Mouse (Mus musculus): Measurements from ENCODE around the gene Spdye4c. TPM values are rescaled to one million over a fixed set of nuclear protein-coding genes. Genes with fewer than 3 reads are reported as not detected.

The Spdye4c gene
- total and polyA plus RNA-seq, 3 experiments = not detected

DNA sequence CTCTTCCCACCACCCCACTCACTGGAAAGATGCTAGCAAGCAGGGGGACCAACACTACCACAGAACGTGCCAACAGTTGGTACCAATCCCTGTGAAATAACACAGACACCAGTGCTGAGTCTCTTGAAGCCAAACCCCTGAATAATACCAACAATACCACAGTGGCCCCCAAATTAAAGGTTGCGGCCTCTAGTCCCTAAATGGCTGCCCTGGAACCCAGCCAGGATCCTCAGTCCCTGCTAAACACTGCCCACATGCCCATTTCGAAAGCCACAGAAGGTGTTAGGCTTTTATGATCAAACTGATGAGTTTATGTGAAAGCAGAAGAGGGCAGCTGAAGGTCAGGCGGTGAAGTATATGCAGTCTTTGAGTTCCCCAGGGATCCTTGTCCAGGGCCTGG is 20.0 kb upstream of the Spdye4c start:
- TF ChIP-seq MXI1 (IDR thresholded peaks at IDR 0.05; ENCODE audit: low read depth, low read length) (no peak), CTCF (IDR thresholded peaks at IDR 0.05 in 2 of 3, conservative IDR thresholded peaks at IDR 0.05 in 1 of 3; ENCODE audit: control insufficient read depth in 1 of 3, insufficient read depth in 1 of 3, low read depth in 2 of 3, low read length in 3 of 3, poor library complexity in 1 of 3, severe bottlenecking in 1 of 3) (no peak), POLR2AphosphoS2 (IDR thresholded peaks at IDR 0.05; ENCODE audit: low read length) (no peak), USF2 (IDR thresholded peaks at IDR 0.05; ENCODE audit: borderline replicate concordance in 1 of 2, insufficient read depth in 1 of 2, low read depth in 1 of 2, low read length in 2 of 2) (no peak), UBTF (IDR thresholded peaks at IDR 0.05; ENCODE audit: borderline replicate concordance, insufficient read depth, low read depth, low read length) (no peak), NRF1 (IDR thresholded peaks at IDR 0.05; ENCODE audit: insufficient read depth, low read depth, low read length, poor library complexity, severe bottlenecking) (no peak), GABPA (IDR thresholded peaks at IDR 0.05; ENCODE audit: low read depth, low read length) (no peak), EP300 (IDR thresholded peaks at IDR 0.05; ENCODE audit: low read depth in 1 of 2, low read length in 2 of 2) (no peak), RAD21 (IDR thresholded peaks at IDR 0.05; ENCODE audit: low read depth, low read length) (no peak), ZKSCAN1 (IDR thresholded peaks at IDR 0.05; ENCODE audit: low read depth, low read length) (no peak)
- Histone ChIP-seq H3K4me3 (ENCODE audit: control insufficient read depth in 1 of 2, insufficient read depth in 1 of 2, low read depth in 2 of 2, low read length in 2 of 2) (no peak overlapping the region), H3K79me2 (ENCODE audit: control insufficient read depth, insufficient read depth, low read length, poor library complexity) (no peaks in the 10 kb centered on the region), H3K4me1 (ENCODE audit: control insufficient read depth in 1 of 2, insufficient read depth in 2 of 2, low read length in 2 of 2) (no peaks in the 10 kb centered on the region), H3K36me3 (ENCODE audit: control insufficient read depth in 1 of 2, insufficient read depth in 2 of 2, low read length in 2 of 2) (no peaks in the 10 kb centered on the region), H3K9me3 (replicated peaks; ENCODE audit: insufficient read depth, low read length) (no peaks in the 10 kb centered on the region), H3K9ac (ENCODE audit: control insufficient read depth, low read depth, low read length, poor library complexity, severe bottlenecking) (no peak overlapping the region), H3K27ac (ENCODE audit: control insufficient read depth, low read depth, low read length) (no peak overlapping the region), H3K27me3 (ENCODE audit: control insufficient read depth in 1 of 2, insufficient read depth in 2 of 2, low read length in 2 of 2) (no peaks in the 10 kb centered on the region; a peak in 1 of 4 replicates)
- DNase-seq (ENCODE audit: low read depth, low spot score) = no peak

DNA sequence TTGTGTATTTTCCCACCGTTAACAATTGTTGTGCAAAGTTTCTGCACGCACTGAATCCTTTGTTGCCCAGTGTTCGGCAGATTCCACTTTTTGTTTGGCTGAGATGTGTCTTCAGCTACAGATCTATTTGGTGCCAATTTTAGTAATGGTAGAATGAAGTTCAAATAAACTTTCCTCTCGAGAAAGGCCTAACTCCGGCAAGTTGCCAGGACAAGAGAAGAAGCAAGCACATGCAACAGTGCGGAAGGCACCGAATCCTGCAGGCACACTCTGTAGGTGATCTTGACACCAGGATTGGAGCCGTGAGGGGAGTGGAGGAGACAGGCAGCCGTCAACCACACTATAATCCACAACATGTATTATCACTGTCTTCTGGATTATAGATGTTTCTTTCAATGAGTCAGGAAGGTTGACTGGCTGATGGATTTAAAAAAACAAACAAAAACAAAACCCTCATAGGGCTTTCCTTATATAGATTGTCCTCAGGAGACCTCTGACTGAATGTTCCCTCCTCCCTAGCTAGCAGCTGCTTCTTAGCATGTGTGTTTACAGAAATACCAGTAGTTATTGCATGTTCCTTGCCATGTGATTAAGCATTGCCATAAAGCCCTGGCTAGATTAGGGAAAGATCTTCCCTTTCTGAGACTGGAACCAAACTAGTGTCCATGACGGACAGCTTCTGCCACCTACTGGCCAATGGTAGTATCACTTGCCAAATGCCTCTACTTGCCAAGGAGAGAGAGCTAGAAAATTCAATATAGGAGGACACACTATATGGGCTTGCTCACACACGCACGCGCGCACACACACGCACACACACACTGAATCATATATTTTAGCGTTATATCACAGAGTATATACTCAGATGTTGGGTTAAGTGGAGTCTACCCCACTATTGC is 18.0 kb upstream of the Spdye4c start:
- Histone ChIP-seq H3K9ac (ENCODE audit: control insufficient read depth, low read depth, low read length, poor library complexity, severe bottlenecking) (no peak overlapping the region), H3K36me3 (ENCODE audit: control insufficient read depth in 1 of 2, insufficient read depth in 2 of 2, low read length in 2 of 2) (no peaks in the 10 kb centered on the region)
- DNase-seq (ENCODE audit: low read depth, low spot score) = peak; percentile 74
- TF ChIP-seq USF1 (IDR thresholded peaks at IDR 0.05; ENCODE audit: low read depth, low read length) = no peak
- no peak for TF ChIP-seq NRF1 (IDR thresholded peaks at IDR 0.05; ENCODE audit: insufficient read depth, low read depth, low read length, poor library complexity, severe bottlenecking)
- TF ChIP-seq USF2 (IDR thresholded peaks at IDR 0.05; ENCODE audit: borderline replicate concordance in 1 of 2, insufficient read depth in 1 of 2, low read depth in 1 of 2, low read length in 2 of 2) = no peak
- TF ChIP-seq JUND (IDR thresholded peaks at IDR 0.05; ENCODE audit: low read depth, low read length) = no peak
- TF ChIP-seq TBP (IDR thresholded peaks at IDR 0.05; ENCODE audit: low read depth, low read length) = no peak
- no peak for TF ChIP-seq ZKSCAN1 (IDR thresholded peaks at IDR 0.05; ENCODE audit: low read depth, low read length)
- peak; percentile 24; the same call in 1 of the 2 replicates for TF ChIP-seq MYC (IDR thresholded peaks at IDR 0.05; ENCODE audit: low read depth, low read length)
- TF ChIP-seq RAD21 (IDR thresholded peaks at IDR 0.05; ENCODE audit: low read depth, low read length) = peak; percentile 72
- no peak for TF ChIP-seq TAL1 (IDR thresholded peaks at IDR 0.05; ENCODE audit: low read length)
- TF ChIP-seq TCF12 (IDR thresholded peaks at IDR 0.05; ENCODE audit: low read depth, low read length) = no peak
- no peak for TF ChIP-seq UBTF (IDR thresholded peaks at IDR 0.05; ENCODE audit: borderline replicate concordance, insufficient read depth, low read depth, low read length)
- no peak for TF ChIP-seq ZMIZ1 (IDR thresholded peaks at IDR 0.05; ENCODE audit: low read depth, low read length)
- no peak for TF ChIP-seq CHD2 (IDR thresholded peaks at IDR 0.05; ENCODE audit: low read length)
- TF ChIP-seq MEF2A (IDR thresholded peaks at IDR 0.05; ENCODE audit: extremely low read depth, insufficient replicate concordance, low read depth, low read length, poor library complexity, severe bottlenecking) = no peak
- no peak for TF ChIP-seq ELF1 (IDR thresholded peaks at IDR 0.05; ENCODE audit: low read depth, low read length)
- 0 out of 2 replicates have a peak, but pooled peaks have one; percentile 27 for TF ChIP-seq MAX (IDR thresholded peaks at IDR 0.05; ENCODE audit: low read length)
- peak; percentile 62 for TF ChIP-seq SMC3 (IDR thresholded peaks at IDR 0.05; ENCODE audit: low read depth, low read length)
- 0 out of 2 replicates have a peak, but pooled peaks have one; percentile 21 for TF ChIP-seq MXI1 (IDR thresholded peaks at IDR 0.05; ENCODE audit: low read depth, low read length)
- no peak for TF ChIP-seq CHD1 (IDR thresholded peaks at IDR 0.05; ENCODE audit: low read depth, low read length)
- TF ChIP-seq HCFC1 (IDR thresholded peaks at IDR 0.05; ENCODE audit: low read depth, low read length) = no peak
- TF ChIP-seq CTCF (IDR thresholded peaks at IDR 0.05 in 2 of 3, conservative IDR thresholded peaks at IDR 0.05 in 1 of 3; ENCODE audit: control insufficient read depth in 1 of 3, insufficient read depth in 1 of 3, low read depth in 2 of 3, low read length in 3 of 3, poor library complexity in 1 of 3, severe bottlenecking in 1 of 3) = peak; percentile 60 to 89 (median 63)
- TF ChIP-seq MYB (IDR thresholded peaks at IDR 0.05; ENCODE audit: low read depth, low read length) = no peak
- no peak for TF ChIP-seq BHLHE40 (IDR thresholded peaks at IDR 0.05; ENCODE audit: borderline replicate concordance, low read depth, low read length)

More for the DNA sequence above, 18.0 kb upstream of the Spdye4c start:
- Histone ChIP-seq H3K79me2 (ENCODE audit: control insufficient read depth, insufficient read depth, low read length, poor library complexity) (no peaks in the 10 kb centered on the region), H3K27ac (ENCODE audit: control insufficient read depth, low read depth, low read length) (no peak overlapping the region), H3K27me3 (ENCODE audit: control insufficient read depth in 1 of 2, insufficient read depth in 2 of 2, low read length in 2 of 2) (peaks cover 2 to 4% of the 10 kb centered on the region in 2 experiments; a peak in 3 of 4 replicates), H3K4me3 (ENCODE audit: control insufficient read depth in 1 of 2, insufficient read depth in 1 of 2, low read depth in 2 of 2, low read length in 2 of 2) (peak overlapping the region in 1 of 2 experiments; percentile 20; a peak in 1 of 4 replicates), H3K4me1 (ENCODE audit: control insufficient read depth in 1 of 2, insufficient read depth in 2 of 2, low read length in 2 of 2) (no peaks in the 10 kb centered on the region), H3K9me3 (replicated peaks; ENCODE audit: insufficient read depth, low read length) (no peaks in the 10 kb centered on the region)
